Mouse (Mus musculus): ENCODE measurements around the gene Pex26. TPM values are rescaled to one million over a fixed set of nuclear protein-coding genes. Genes with fewer than 3 reads are reported as not detected.

Gene Pex26
- polyA plus RNA-seq, 1 experiment from 2014 or later, result 16.4 TPM

DNA sequence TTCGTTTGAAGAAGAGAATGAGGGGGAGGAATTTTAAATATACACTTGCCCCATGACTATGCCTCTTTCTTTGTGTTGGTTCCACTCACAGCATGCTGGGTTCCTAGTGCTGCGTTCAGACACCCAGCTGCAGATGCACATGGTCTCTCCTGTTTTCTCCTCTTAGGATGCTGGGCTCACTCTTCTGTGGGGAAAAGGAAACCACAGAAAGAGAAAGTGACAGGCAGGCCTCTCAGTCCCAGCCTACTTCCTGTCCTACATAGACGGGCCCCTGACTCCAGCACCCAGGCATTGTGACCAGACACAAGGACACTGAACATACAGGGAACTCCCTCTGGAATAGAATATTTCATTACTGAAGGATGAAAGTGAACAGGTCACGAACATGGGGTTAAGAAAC lies 42.6 kb downstream of the Pex26 start:
- ATAC-seq (ENCODE audit: low FRiP score, low TSS enrichment), result no peak
- no peak overlapping the region for H3K9ac ChIP-seq (replicated peaks; ENCODE audit: low read length)
- no peaks in the 10 kb centered on the region for H3K4me1 ChIP-seq (ENCODE audit: control insufficient read depth, insufficient read depth, low read length)
- no peaks in the 10 kb centered on the region for H3K36me3 ChIP-seq (ENCODE audit: control insufficient read depth, insufficient read depth, low read length)
- H3K9me3 ChIP-seq (ENCODE audit: control insufficient read depth, low read length), result no peaks in the 10 kb centered on the region
- 71% methylated on average over 4 of the region's 4 CpGs for WGBS
- no peak overlapping the region for H3K27ac ChIP-seq (replicated peaks; ENCODE audit: low read depth, low read length)
- H3K4me2 ChIP-seq (ENCODE audit: low read length), result no peak overlapping the region
- H3K4me3 ChIP-seq (replicated peaks; ENCODE audit: low read depth, low read length), result no peak overlapping the region
- no peaks in the 10 kb centered on the region for H3K27me3 ChIP-seq (ENCODE audit: control insufficient read depth, insufficient read depth, low read length)
- DNase-seq, result no peak

DNA sequence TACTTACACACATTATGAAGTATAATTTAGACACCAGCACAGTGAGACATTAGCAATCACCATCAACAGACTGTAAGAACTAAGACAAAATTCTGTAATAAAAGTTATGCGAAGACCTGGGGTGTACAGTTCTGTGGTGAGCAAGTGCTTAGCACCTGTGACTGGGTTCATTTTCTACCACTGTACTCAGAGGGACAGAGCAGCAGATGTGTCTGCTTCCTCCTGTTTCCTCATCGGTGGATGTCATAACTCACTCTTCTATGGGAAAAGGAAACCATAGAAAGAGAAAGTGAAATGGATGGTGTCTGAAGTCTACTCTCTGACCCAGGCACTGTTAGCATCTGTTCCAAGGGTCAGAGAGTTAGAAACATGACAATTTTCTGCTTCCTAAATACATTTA lies 43.3 kb downstream of the Pex26 start:
- ATAC-seq (ENCODE audit: low FRiP score, low TSS enrichment) (no peak), DNase-seq (no peak)
- H3K9ac ChIP-seq (replicated peaks; ENCODE audit: low read length), result no peak overlapping the region
- no peaks in the 10 kb centered on the region for H3K36me3 ChIP-seq (ENCODE audit: control insufficient read depth, insufficient read depth, low read length)
- H3K4me1 ChIP-seq (ENCODE audit: control insufficient read depth, insufficient read depth, low read length), result no peaks in the 10 kb centered on the region
- H3K4me3 ChIP-seq (replicated peaks; ENCODE audit: low read depth, low read length), result no peak overlapping the region
- H3K27ac ChIP-seq (replicated peaks; ENCODE audit: low read depth, low read length), result no peak overlapping the region
- H3K4me2 ChIP-seq (ENCODE audit: low read length), result no peak overlapping the region
- no peaks in the 10 kb centered on the region for H3K27me3 ChIP-seq (ENCODE audit: control insufficient read depth, insufficient read depth, low read length)
- no peaks in the 10 kb centered on the region for H3K9me3 ChIP-seq (ENCODE audit: control insufficient read depth, low read length)
- WGBS, result 91% methylated on average over 2 of the region's 2 CpGs

DNA sequence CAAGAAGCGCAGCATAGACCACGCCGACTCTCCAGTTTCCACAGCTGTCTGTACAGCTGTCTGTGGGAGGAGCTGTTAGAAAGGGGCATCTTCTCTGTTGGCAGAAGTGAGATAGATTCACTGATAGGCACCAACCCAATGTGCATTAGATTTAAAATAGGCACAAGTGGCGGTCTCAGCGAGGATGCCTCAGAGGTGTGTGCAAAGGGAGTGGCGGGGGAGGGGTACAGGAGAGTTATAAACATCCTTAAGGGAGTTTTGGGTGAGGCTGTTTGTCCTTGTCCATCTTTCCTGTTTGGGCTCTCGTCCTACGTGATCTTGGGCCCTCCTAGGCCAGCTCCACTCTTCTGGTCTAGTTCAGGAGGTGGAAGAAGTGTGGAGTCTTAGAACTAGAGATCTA lies 45.0 kb downstream of the Pex26 start:
- 78% methylated on average over 8 of the region's 8 CpGs for WGBS
- H3K4me1 ChIP-seq (ENCODE audit: control insufficient read depth, insufficient read depth, low read length), result no peaks in the 10 kb centered on the region
- H3K27me3 ChIP-seq (ENCODE audit: control insufficient read depth, insufficient read depth, low read length), result no peaks in the 10 kb centered on the region
- no peaks in the 10 kb centered on the region for H3K36me3 ChIP-seq (ENCODE audit: control insufficient read depth, insufficient read depth, low read length)
- no peak overlapping the region for H3K4me2 ChIP-seq (ENCODE audit: low read length)
- no peaks in the 10 kb centered on the region for H3K9me3 ChIP-seq (ENCODE audit: control insufficient read depth, low read length)
- H3K4me3 ChIP-seq (replicated peaks; ENCODE audit: low read depth, low read length), result no peak overlapping the region
- no peak overlapping the region for H3K27ac ChIP-seq (replicated peaks; ENCODE audit: low read depth, low read length)
- H3K9ac ChIP-seq (replicated peaks; ENCODE audit: low read length), result no peak overlapping the region
- no peak for DNase-seq
- ATAC-seq (ENCODE audit: low FRiP score, low TSS enrichment), result no peak

DNA sequence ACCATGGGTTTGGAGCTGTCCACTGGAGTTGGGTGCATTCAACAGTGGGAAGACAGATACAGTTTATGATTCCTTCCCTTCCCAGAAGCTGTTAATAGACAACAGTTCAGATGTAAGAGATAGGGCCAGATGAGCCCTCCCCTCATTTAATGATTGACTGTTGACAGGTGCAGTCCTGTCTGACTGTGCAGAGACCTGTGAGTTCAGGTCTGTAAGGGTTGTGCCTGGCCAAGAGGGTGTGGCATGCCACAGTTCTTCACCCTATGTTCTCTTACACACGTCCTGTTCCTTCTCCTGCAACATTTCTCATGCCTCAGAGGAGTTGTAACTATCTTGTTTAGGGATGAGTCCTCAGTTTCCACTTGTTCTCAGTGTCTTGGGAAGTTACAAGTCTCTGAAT lies 49.2 kb downstream of the Pex26 start:
- WGBS, result 59% methylated on average over 1 of the region's 1 CpGs
- no peak overlapping the region for H3K4me2 ChIP-seq (ENCODE audit: low read length)
- H3K36me3 ChIP-seq (ENCODE audit: control insufficient read depth, insufficient read depth, low read length), result no peaks in the 10 kb centered on the region
- ATAC-seq (ENCODE audit: low FRiP score, low TSS enrichment), result no peak
- no peaks in the 10 kb centered on the region for H3K27me3 ChIP-seq (ENCODE audit: control insufficient read depth, insufficient read depth, low read length)
- H3K9me3 ChIP-seq (ENCODE audit: control insufficient read depth, low read length), result no peaks in the 10 kb centered on the region
- DNase-seq, result no peak
- no peak overlapping the region for H3K9ac ChIP-seq (replicated peaks; ENCODE audit: low read length)
- H3K4me3 ChIP-seq (replicated peaks; ENCODE audit: low read depth, low read length), result no peak overlapping the region
- H3K4me1 ChIP-seq (ENCODE audit: control insufficient read depth, insufficient read depth, low read length), result no peaks in the 10 kb centered on the region
- no peak overlapping the region for H3K27ac ChIP-seq (replicated peaks; ENCODE audit: low read depth, low read length)

DNA sequence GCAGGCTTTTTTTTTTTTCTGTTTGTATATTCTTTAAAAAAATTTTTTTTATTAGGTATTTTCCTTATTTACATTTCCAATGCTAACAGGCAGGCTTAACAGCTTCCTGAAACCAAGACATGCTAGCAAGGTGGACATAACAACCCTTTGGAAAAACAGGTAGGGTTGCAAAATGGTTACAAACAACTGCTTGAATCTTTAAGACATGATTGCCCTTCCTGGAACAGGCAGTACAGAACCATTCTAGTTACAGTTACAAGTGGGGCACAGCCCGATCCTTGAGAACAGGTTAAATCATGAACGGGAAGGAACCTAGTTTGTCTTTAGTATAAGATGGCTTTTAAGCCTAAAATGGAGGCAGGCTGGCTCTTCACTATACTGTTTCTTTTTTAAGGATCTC lies 52.9 kb downstream of the Pex26 start:
- DNase-seq (no peak), ATAC-seq (ENCODE audit: low FRiP score, low TSS enrichment) (no peak)
- Histone ChIP-seq H3K9ac (replicated peaks; ENCODE audit: low read length) (no peak overlapping the region), H3K4me3 (replicated peaks; ENCODE audit: low read depth, low read length) (no peak overlapping the region), H3K4me2 (ENCODE audit: low read length) (no peak overlapping the region), H3K4me1 (ENCODE audit: control insufficient read depth, insufficient read depth, low read length) (no peaks in the 10 kb centered on the region), H3K27ac (replicated peaks; ENCODE audit: low read depth, low read length) (no peak overlapping the region), H3K36me3 (ENCODE audit: control insufficient read depth, insufficient read depth, low read length) (no peaks in the 10 kb centered on the region), H3K9me3 (ENCODE audit: control insufficient read depth, low read length) (no peaks in the 10 kb centered on the region), H3K27me3 (ENCODE audit: control insufficient read depth, insufficient read depth, low read length) (no peaks in the 10 kb centered on the region)
- WGBS, result 97% methylated on average over 2 of the region's 2 CpGs

DNA sequence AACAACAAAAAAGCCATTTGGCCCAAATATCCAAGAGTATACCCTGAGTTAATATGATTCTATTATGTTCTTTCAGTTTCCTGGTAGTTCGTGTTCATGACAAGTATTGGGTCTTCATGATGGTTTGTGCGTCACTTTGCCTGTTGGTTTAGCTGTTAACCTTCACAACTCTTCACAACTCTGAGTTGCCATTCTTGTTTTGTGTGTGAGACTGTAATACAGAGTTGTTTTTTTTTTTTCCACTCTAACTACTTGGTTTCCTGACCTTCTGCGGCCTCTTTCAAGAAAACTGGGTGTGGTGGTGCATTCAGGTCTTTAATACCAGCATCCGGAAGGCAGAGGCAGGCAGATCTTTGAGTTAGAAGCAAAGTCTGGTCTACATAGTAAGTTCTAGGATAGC lies 54.7 kb downstream of the Pex26 start:
- Histone ChIP-seq H3K27me3 (ENCODE audit: control insufficient read depth, insufficient read depth, low read length) (no peaks in the 10 kb centered on the region), H3K9me3 (ENCODE audit: control insufficient read depth, low read length) (no peaks in the 10 kb centered on the region), H3K9ac (replicated peaks; ENCODE audit: low read length) (no peak overlapping the region), H3K4me2 (ENCODE audit: low read length) (no peak overlapping the region), H3K4me1 (ENCODE audit: control insufficient read depth, insufficient read depth, low read length) (no peaks in the 10 kb centered on the region), H3K36me3 (ENCODE audit: control insufficient read depth, insufficient read depth, low read length) (no peaks in the 10 kb centered on the region), H3K4me3 (replicated peaks; ENCODE audit: low read depth, low read length) (no peak overlapping the region), H3K27ac (replicated peaks; ENCODE audit: low read depth, low read length) (no peak overlapping the region)
- WGBS, result 91% methylated on average over 4 of the region's 4 CpGs
- DNase-seq, result no peak
- no peak for ATAC-seq (ENCODE audit: low FRiP score, low TSS enrichment)

DNA sequence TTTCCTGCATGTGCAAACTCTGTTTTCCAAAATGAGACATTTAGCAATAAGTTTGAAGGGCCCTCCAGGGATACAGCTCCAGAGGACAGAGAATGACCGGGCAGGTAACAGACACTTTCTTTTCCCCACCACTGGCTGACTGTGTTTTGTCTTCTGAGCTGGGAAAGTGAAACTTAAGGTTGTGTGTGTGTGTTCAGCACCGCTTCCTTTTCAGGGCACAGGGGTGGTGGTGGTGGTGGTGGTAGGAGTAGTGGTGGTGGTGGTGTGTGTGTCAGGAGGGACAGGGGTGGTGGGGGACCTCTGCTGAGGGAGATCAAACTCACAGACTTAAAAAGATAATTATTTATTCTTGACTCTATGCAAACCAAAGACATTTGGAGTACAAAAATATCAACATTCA lies 58.3 kb downstream of the Pex26 start:
- WGBS, result 96% methylated on average over 2 of the region's 2 CpGs
- H3K4me3 ChIP-seq (replicated peaks; ENCODE audit: low read depth, low read length), result no peak overlapping the region
- H3K9me3 ChIP-seq (ENCODE audit: control insufficient read depth, low read length), result no peaks in the 10 kb centered on the region
- ATAC-seq (ENCODE audit: low FRiP score, low TSS enrichment) (no peak), DNase-seq (no peak)
- no peaks in the 10 kb centered on the region for H3K27me3 ChIP-seq (ENCODE audit: control insufficient read depth, insufficient read depth, low read length)
- H3K27ac ChIP-seq (replicated peaks; ENCODE audit: low read depth, low read length), result no peak overlapping the region
- 0 out of 2 replicates have a peak, but pooled peaks cover 5% of the 10 kb centered on the region for H3K4me1 ChIP-seq (ENCODE audit: control insufficient read depth, insufficient read depth, low read length)
- H3K36me3 ChIP-seq (ENCODE audit: control insufficient read depth, insufficient read depth, low read length), result no peaks in the 10 kb centered on the region
- H3K4me2 ChIP-seq (ENCODE audit: low read length), result no peak overlapping the region
- H3K9ac ChIP-seq (replicated peaks; ENCODE audit: low read length), result no peak overlapping the region

DNA sequence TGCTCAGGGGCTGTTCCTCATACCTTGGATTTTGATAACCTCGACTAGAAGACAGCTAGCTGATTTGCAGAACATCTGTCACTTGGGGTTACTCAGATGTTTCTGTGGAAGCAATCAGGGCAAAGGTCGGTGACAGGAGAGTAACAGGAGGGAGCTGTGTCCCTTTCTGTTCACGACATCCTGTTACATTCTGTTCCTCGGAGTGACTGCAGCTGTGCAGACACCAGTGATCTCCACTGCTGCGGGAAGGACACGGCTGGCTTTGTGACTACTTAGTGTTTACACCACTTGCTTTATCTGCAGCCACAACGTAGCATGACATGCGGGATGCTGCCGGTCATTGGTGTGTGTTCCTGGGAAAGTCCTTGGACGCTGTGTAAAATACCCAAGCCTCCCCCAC lies 59.7 kb downstream of the Pex26 start:
- Histone ChIP-seq H3K36me3 (ENCODE audit: control insufficient read depth, insufficient read depth, low read length) (no peaks in the 10 kb centered on the region), H3K27ac (replicated peaks; ENCODE audit: low read depth, low read length) (no peak overlapping the region), H3K27me3 (ENCODE audit: control insufficient read depth, insufficient read depth, low read length) (no peaks in the 10 kb centered on the region), H3K4me1 (ENCODE audit: control insufficient read depth, insufficient read depth, low read length) (0 out of 2 replicates have a peak, but pooled peaks cover 5% of the 10 kb centered on the region), H3K4me3 (replicated peaks; ENCODE audit: low read depth, low read length) (no peak overlapping the region), H3K9ac (replicated peaks; ENCODE audit: low read length) (no peak overlapping the region), H3K4me2 (ENCODE audit: low read length) (no peak overlapping the region), H3K9me3 (ENCODE audit: control insufficient read depth, low read length) (no peaks in the 10 kb centered on the region)
- DNase-seq (no peak), ATAC-seq (ENCODE audit: low FRiP score, low TSS enrichment) (no peak)
- WGBS, result 71% methylated on average over 10 of the region's 10 CpGs

DNA sequence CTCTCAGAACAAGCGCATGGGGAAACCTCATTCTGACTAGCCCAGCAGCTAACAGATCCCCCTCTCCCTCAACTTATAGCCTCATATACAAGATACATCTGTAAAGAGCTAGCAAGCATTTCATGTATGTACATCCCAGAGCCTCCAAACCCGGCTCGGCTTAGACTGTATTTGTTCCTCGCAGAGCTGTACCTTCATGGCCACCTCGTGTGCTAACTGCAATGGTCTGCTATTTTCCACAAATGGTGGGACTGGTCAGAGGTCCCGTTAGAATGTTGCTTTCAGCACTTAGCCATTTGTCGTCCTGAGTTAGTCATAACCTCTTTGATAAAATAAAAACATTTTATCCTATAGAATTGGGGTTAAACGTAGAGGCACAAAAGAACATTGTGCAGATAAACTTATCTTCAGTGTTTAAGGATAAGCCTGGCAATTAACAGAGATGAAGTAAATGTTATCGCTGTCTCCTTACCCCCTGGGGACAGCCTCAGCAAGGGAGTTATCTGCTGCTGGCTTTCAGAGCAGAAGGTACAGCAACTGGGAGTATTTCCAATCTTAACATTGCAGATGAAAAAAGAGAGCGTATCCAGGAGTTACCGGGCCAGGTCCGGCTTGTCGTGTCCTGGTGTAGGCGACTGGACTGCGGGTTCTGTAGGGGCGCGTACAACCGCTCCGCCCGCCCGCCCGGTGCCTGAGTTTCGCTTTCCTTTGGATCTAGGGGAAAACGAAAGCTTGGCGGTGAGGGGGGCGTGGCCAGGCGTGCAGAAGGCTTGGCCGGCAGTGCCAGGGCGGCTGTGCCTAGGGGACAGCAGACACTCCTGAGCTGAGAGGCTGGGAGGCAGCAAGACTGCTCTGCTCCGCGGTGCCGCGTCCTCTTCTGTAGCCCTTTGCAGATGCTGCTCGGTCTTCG lies 61.9 kb downstream of the Pex26 start, which contains the start of gene Usp18:
Gene Usp18 (plus strand): TSS at position 780 of the 910 bp plus-strand sequence.
- peak within 1 kb of the TSS; percentile 48; the same call in 1 of the 2 replicates for H3K9ac ChIP-seq (replicated peaks; ENCODE audit: low read length)
- H3K36me3 ChIP-seq (ENCODE audit: control insufficient read depth, insufficient read depth, low read length), result no peaks in the 10 kb centered on the region
- 0 out of 2 replicates have a peak, but pooled peaks cover 5% of the 10 kb centered on the region for H3K4me1 ChIP-seq (ENCODE audit: control insufficient read depth, insufficient read depth, low read length)
- H3K4me2 ChIP-seq (ENCODE audit: low read length), result peak within 1 kb of the TSS; percentile 79
- H3K27me3 ChIP-seq (ENCODE audit: control insufficient read depth, insufficient read depth, low read length), result no peaks in the 10 kb centered on the region
- ATAC-seq (ENCODE audit: low FRiP score, low TSS enrichment) (peak; percentile 87), DNase-seq (peak; percentile 84)
- WGBS, result 12% methylated on average over 35 of the region's 35 CpGs
- no peaks in the 10 kb centered on the region for H3K9me3 ChIP-seq (ENCODE audit: control insufficient read depth, low read length)
- H3K27ac ChIP-seq (replicated peaks; ENCODE audit: low read depth, low read length), result no peak within 1 kb of the TSS
- H3K4me3 ChIP-seq (replicated peaks; ENCODE audit: low read depth, low read length), result peak within 1 kb of the TSS; percentile 43

Measured in midbrain, embryonic 14.5 days (tissue).